Mouse (Mus musculus): ENCODE measurements at regions not wholly inside any gene's neighbourhood (a gene's known extent, or its start where the extent isn't known, plus 50 kb on each side); places are given as distances from the start of the nearest gene placed in this dataset.

DNA sequence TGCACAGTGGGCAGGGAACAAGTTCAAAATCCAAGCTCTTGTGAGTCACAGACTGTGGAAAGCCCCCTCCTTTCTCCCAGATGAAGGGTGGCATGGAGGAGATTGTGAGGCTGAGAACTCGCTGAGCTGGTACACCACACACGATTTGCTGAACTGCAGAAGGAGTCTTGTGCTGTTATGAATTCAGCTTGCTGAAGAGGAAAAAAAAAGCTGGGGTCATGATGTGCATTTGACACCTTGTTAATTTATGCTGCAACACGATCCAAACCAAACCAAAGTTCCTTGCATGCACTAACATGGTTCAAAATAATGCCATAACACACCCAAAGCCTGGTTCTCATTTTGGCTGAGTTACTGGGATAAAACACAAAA lies 485.9 kb downstream of the Hdgfl1 start:
- no peak for ATAC-seq (replicated peaks; ENCODE audit: low FRiP score, low TSS enrichment, poor library complexity, severe bottlenecking)

DNA sequence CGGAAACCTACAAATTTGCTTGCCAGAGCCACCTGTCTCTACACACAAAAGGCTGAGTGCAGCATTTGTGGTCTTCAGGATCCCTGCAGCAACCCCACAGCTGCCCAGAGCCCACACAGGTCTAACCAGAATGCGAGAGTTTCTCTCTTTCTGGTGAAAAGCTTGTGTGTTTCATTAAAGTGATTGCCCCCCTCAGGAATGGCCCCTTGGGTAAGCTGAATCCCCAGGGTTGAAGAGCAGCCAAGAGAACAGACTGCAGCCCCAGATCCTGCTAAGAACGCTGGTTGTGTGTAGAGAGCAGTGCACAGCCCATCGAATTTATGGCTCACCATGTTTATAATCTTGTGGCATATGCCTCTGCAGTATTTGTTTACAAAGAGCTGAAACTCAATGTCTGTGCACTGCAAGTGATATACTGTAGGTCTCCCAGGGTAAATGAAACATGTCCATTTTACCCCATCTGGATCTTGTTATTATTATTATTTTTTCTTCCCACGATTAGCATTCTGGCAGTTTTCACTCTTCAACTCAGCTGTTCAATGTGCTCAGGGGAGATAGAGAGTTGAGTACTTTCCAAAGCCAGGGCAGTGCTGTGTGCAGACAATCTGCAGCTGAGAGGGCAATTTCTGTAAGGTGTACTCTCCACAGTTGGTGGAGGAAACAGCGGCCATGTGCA lies 486.4 kb downstream of the Hdgfl1 start:
- no peak for ATAC-seq (replicated peaks; ENCODE audit: low FRiP score, low TSS enrichment, poor library complexity, severe bottlenecking)

GRCm38 (mm10) chr13:26282291-26282690 lies 487.7 kb downstream of the Hdgfl1 start:
- no peak for ATAC-seq (replicated peaks; ENCODE audit: low FRiP score, low TSS enrichment, poor library complexity, severe bottlenecking)

- ATAC-seq (replicated peaks; ENCODE audit: low FRiP score, low TSS enrichment, poor library complexity, severe bottlenecking), result no peak
These were observed 497.1 kb downstream of the Hdgfl1 start for GRCm38 (mm10) chr13:26272850-26273249.

DNA sequence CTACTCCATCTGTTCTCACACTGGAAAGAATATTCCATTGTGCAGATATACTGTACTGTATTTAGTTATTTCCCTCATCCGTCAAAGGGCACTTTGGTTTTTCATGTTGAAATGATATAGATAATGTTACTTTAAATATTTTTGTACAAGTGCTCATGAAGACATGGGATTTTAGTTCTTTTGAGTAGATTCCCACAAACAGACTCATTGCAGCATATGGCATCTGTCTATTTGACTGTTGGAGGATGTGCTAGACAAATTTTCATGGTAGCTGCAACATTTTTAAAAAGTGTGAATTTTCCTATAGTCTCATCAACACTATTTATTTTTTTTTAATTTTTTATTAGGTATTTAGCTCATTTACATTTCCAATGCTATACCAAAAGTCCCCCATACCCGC lies 502.5 kb downstream of the Hdgfl1 start:
- ATAC-seq (replicated peaks; ENCODE audit: low FRiP score, low TSS enrichment, poor library complexity, severe bottlenecking), result no peak

DNA sequence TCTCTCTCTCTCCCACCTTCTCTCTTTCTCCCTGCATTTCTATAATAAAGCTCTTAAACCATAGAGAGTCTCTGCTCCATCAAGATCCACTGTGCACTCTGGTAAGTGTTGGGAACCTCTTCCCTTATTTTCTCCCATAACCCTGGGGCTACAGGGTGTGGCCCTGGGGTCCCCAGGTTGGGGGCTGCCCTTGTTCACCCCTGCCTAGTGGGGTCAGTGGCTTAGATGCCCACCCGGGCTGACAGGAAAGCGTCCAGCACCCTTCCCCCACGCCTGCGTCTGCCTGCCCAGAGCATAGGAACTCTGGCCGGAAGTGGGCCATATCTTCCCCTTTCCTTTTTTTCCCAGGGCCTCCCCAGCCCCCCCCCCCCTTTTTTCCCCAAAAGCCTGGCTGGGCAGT lies 534.0 kb downstream of the Hdgfl1 start:
- no peak for ATAC-seq (replicated peaks; ENCODE audit: low FRiP score, low TSS enrichment, poor library complexity, severe bottlenecking)

- no peak for ATAC-seq (replicated peaks; ENCODE audit: low FRiP score, low TSS enrichment, poor library complexity, severe bottlenecking)
These were observed 535.3 kb downstream of the Hdgfl1 start for GRCm38 (mm10) chr13:26234703-26235102.

- no peak for ATAC-seq (replicated peaks; ENCODE audit: low FRiP score, low TSS enrichment, poor library complexity, severe bottlenecking)
These were observed 552.7 kb downstream of the Hdgfl1 start for GRCm38 (mm10) chr13:26217299-26217698.

GRCm38 (mm10) chr13:26216579-26216978 lies 553.4 kb downstream of the Hdgfl1 start:
- no peak for ATAC-seq (replicated peaks; ENCODE audit: low FRiP score, low TSS enrichment, poor library complexity, severe bottlenecking)

DNA sequence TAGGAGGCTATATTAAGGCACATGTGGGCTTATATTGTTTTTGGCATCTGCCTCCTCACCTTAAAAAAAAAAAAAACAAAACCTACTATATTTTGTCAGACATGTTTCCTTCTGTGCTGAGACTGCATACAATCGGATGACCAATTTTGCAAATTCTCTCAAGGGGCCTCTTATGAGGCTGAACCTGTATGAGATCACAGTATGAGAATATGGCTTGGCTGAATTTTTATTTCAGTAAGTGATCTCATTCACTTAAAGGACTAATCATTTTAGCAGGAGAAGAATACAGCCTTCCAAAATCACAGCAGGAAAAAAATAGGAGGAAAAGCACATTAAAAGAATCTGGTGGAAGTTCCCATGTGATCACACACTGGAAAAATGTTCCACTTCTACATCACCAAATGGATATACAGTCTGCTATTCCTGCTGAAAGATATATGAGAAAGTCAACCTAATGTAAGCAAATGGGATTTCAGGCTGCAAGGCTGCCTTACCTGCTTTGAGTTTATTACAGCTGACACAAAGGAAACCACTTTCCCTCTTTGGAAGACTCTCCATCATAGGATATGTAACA lies 564.3 kb downstream of the Hdgfl1 start:
- ATAC-seq (replicated peaks; ENCODE audit: low FRiP score, low TSS enrichment, poor library complexity, severe bottlenecking), result no peak

DNA sequence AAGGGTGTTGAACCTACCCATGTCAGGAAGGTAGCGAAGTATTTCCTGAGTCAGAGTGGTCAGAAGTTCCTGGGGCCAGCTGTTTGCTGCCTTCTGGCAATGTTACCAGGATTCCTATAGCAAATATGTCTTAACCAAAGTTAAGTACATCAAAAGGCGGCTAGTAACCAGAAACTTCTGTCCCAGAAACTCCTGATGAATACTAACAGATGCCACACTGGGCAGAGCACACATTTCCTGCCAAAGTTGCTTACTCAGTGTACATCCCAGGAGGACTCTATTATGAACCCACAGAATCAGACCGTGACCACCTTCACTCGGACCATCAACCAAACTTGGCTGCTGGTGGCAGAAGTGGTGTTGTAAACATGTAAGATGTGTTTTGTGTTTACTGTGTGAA lies 575.3 kb downstream of the Hdgfl1 start:
- ATAC-seq (replicated peaks; ENCODE audit: low FRiP score, low TSS enrichment, poor library complexity, severe bottlenecking), result no peak

DNA sequence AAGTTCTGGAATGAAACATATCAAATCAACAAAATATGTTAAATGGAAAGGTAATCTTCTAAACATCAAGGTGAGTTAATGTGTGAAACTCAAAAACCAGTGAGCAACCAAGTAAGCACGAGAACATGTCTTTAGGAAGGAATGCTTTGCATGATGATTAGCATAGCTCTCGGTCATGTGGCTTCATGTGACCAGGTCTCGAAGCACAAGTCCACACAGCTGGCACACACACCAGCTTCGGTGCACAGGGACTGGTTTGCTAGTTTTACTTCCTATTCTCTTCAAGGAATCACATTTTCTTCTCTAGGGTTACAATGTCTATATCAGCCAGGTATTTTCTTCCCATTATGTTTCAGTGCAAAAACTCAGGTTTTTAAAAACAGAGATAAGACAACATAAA lies 586.1 kb downstream of the Hdgfl1 start:
- ATAC-seq (replicated peaks; ENCODE audit: low FRiP score, low TSS enrichment, poor library complexity, severe bottlenecking), result no peak

DNA sequence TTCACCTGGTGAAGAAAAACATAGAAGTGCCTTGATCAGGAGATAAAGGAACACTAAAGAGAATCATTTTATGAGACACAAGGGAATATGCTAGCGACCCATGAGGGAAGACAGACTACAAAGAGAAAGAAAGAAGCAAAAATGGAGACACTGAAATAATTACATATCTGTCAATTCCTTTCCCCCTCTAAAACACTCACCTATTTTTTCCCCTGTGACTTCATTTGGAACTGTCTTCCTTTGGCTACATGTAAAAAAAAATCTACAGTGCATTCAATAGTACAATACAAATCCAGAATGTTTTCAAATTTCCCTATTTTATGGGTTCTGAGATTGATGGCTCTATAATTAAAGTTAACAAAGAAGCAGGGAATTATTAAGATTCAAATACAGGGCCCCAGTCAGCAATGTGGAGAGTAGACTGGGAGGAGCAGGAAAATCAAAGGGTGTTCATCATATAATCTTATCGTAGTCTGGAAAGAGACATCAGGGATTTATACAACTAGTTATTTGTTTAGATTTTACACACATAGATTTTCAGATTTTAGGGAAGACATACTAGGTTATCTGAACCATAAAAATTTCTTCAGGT lies 598.0 kb downstream of the Hdgfl1 start:
- no peak for ATAC-seq (replicated peaks; ENCODE audit: low FRiP score, low TSS enrichment, poor library complexity, severe bottlenecking)

DNA sequence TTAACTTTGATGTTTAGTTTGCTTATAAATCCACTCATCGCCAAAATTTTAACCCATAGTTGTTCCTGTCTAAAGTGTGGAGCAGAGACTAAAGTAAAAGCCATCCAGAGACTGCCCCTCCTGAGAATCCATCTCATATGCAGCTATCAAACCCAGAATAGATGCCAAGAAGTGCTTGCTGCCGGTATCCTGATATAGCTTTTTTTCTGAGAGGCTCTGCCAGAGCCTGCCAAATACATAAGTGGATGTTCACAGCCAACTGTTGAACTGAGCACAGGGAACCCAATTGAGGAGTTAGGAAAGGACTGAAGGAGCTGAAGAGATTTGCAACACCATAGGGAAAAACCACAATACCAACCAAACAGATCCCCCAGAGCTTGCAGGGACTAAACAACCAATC lies 600.3 kb downstream of the Hdgfl1 start:
- ATAC-seq (replicated peaks; ENCODE audit: low FRiP score, low TSS enrichment, poor library complexity, severe bottlenecking), result no peak

GRCm38 (mm10) chr13:26158703-26159102 lies 611.3 kb downstream of the Hdgfl1 start:
- ATAC-seq (replicated peaks; ENCODE audit: low FRiP score, low TSS enrichment, poor library complexity, severe bottlenecking), result no peak

DNA sequence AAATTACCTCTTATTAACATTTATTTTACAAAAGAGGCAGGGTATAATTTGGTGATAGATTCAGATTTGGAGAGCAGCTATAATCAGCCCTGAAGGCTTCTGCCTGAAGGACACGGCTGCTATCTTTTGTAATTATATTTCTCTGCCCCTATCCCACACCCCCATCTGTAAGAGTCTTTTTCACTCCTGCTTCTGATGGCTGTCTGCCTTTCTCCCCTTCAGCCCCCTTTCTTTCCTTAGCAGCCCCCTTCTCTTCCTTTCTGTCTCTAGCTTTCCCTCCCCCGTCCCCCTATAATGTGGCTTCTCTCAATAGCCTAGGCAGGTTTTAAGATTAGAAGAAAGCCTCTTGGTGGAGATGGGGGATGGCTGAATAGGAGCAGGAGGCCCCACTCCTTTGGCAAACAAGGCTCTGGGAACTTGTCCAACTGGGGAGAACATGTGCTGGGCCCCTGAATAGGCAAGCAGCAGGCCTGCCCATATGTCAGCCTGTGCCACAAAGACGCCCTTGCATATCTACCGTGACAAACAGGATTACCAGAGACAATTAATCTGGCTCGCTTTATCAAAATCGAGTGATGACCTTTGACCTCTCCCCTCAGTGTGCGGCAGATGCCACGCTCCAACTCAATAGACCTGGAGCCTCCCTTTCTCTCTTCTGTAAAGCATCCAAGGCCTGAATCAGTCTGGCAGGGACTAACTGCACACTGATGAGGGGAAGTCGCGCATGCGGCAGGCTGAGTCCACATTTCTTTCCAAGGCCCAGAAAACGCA lies 615.1 kb downstream of the Hdgfl1 start:
- ATAC-seq (replicated peaks; ENCODE audit: low FRiP score, low TSS enrichment, poor library complexity, severe bottlenecking), result no peak

DNA sequence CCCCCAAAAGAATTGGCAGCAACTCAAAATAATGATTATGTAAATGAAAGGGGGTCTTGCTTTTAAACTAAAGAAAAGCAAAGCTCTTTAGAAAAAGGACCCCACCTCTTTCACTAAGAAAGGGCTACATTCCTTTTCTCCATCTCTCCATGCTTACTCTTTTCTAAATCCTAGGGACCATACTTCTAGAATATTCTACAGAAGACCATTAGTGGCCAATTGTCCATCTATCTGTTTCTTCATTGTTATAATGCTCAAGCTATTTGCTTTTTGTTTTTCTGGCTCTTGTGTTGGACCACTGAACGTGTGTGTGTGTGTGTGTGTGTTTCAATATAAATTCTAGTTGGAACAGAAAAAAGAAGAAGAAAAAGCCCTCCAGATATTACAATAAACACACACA lies 615.7 kb downstream of the Hdgfl1 start:
- no peak for ATAC-seq (replicated peaks; ENCODE audit: low FRiP score, low TSS enrichment, poor library complexity, severe bottlenecking)

DNA sequence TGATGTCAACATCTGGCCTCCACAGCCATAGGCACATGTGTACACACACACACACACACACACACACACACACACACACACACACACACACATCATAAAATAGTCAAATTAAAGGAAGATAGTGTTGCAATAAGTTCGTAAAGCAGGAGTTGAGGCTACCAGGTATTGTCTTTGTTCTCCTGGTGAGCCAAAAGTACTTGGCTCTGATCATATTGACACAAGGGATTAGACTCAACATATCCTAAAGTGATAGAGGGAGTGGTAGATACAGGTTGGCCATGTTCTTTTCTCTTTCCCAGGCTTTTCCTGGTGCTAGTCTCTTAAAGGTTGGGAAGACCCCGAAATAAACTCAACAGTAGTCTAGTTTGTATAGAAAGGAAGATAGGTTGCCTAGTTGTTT lies 616.9 kb downstream of the Hdgfl1 start:
- ATAC-seq (replicated peaks; ENCODE audit: low FRiP score, low TSS enrichment, poor library complexity, severe bottlenecking), result no peak

- ATAC-seq (replicated peaks; ENCODE audit: low FRiP score, low TSS enrichment, poor library complexity, severe bottlenecking), result no peak
These were observed 619.5 kb downstream of the Hdgfl1 start for GRCm38 (mm10) chr13:26150426-26150825.

DNA sequence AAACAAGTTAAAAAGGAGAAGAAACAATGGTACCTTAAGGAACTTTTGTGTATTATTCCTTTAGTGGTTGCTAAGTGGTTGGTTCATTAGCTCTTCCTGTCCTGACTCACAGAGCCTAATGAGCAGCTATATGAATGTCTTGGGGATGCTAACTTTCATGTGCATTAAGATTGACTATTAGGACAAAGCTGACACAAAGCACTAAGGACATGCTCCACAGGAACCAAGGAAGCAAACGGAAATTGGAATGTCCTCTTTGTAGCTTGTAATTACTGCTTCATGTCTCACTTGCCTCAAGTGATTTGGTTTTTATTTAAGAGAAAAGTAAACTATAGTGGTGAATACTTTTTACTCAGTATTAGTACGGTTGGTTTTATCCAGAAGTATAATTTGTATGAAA lies 627.2 kb downstream of the Hdgfl1 start:
- ATAC-seq (replicated peaks; ENCODE audit: low FRiP score, low TSS enrichment, poor library complexity, severe bottlenecking), result no peak

GRCm38 (mm10) chr13:26119363-26119762 lies 650.6 kb downstream of the Hdgfl1 start:
- no peak for ATAC-seq (replicated peaks; ENCODE audit: low FRiP score, low TSS enrichment, poor library complexity, severe bottlenecking)

All from megakaryocyte-erythroid progenitor cell, adult 5-6 weeks (primary cell).